ENCODE assay signal across 9 mouse cellular contexts in genomic region chr17:87976154-87976806, GRCm38 (mm10). TPM values are rescaled to one million over a fixed set of nuclear protein-coding genes. Genes with fewer than 3 reads are reported as not detected.
DNase-seq lines count a peak whose midpoint lies in the region; ATAC-seq lines count a peak whose summit lies in the region.
"Had no signal": no experiment of that assay in that cellular context is flagged by ENCODE, and none has a peak within 500 bp of the region (broad histone marks: within the 10 kb centered on the region; RNA-seq: fewer than 3 reads in every experiment).

No protein-coding gene starts in this region.

- H3K27ac ChIP-seq in lung, embryonic 16.5 days (ENCODE audit: low read length): no peak overlapping the region
- H3K27ac ChIP-seq in limb, embryonic 13.5 days: no peak overlapping the region
- H3K27ac ChIP-seq in neural tube, embryonic 15.5 days (replicated peaks): no peak overlapping the region

- H3K9me3 ChIP-seq in lung, embryonic 16.5 days (ENCODE audit: control insufficient read depth, low read length): no peaks in the 10 kb centered on the region
- H3K9me3 ChIP-seq in limb, embryonic 13.5 days: no peaks in the 10 kb centered on the region
- no peaks in the 10 kb centered on the region for H3K9me3 ChIP-seq in neural tube, embryonic 15.5 days (replicated peaks)

- no peak for DNase-seq in lung, postnatal 25 days (ENCODE audit: low spot score)
- no peak for DNase-seq in cerebellum, postnatal 4 days (ENCODE audit: low spot score in 2 of 2)
- DNase-seq in adrenal gland, adult 18-20 months (ENCODE audit: low spot score in 2 of 2): no peak
- DNase-seq in right cerebral cortex, postnatal 25 days: no peak

- H3K36me3 ChIP-seq in lung, embryonic 16.5 days (ENCODE audit: control insufficient read depth, insufficient read depth, low read length): peaks cover 8% of the 10 kb centered on the region
- H3K36me3 ChIP-seq in limb, embryonic 13.5 days: peaks cover 22% of the 10 kb centered on the region
- H3K36me3 ChIP-seq in neural tube, embryonic 15.5 days: peaks cover 8% of the 10 kb centered on the region

- H3K9ac ChIP-seq in lung, embryonic 16.5 days (ENCODE audit: low read length): peak overlapping the region; percentile 87
- H3K9ac ChIP-seq in limb, embryonic 13.5 days: peak overlapping the region; percentile 96
- H3K9ac ChIP-seq in neural tube, embryonic 15.5 days (replicated peaks): peak overlapping the region; percentile 84; the same call in 1 of the 2 replicates

- no peaks in the 10 kb centered on the region for H3K27me3 ChIP-seq in lung, embryonic 16.5 days (ENCODE audit: control insufficient read depth, insufficient read depth, low read depth, low read length)
- no peaks in the 10 kb centered on the region for H3K27me3 ChIP-seq in limb, embryonic 13.5 days
- no peaks in the 10 kb centered on the region for H3K27me3 ChIP-seq in neural tube, embryonic 15.5 days (replicated peaks)

- peak overlapping the region; percentile 73 for H3K4me3 ChIP-seq in lung, embryonic 16.5 days (ENCODE audit: low read length)
- H3K4me3 ChIP-seq in limb, embryonic 13.5 days: peak overlapping the region; percentile 99
- peak overlapping the region; percentile 99 for H3K4me3 ChIP-seq in neural tube, embryonic 15.5 days (replicated peaks)

- no peak for ATAC-seq in lung, embryonic 16.5 days (ENCODE audit: low read depth)
- ATAC-seq in erythroid progenitor cell, adult 5-6 weeks (replicated peaks; ENCODE audit: low FRiP score, poor library complexity, severe bottlenecking): peak; percentile 48; the same call in 1 of the 2 replicates
- ATAC-seq in limb, embryonic 13.5 days (ENCODE audit: low FRiP score, low read depth): no peak
- no peak for ATAC-seq in neural tube, embryonic 15.5 days (ENCODE audit: low FRiP score)

- WGBS in lung, embryonic 16.5 days: 68% methylated on average over 9 of the region's 9 CpGs
- 76% methylated on average over 9 of the region's 9 CpGs for WGBS in limb, embryonic 13.5 days
- 83% methylated on average over 9 of the region's 9 CpGs for WGBS in neural tube, embryonic 15.5 days

- H3K4me1 ChIP-seq in lung, embryonic 16.5 days (replicated peaks; ENCODE audit: control insufficient read depth, insufficient read depth, low read length): peaks cover 13% of the 10 kb centered on the region
- peaks cover 24% of the 10 kb centered on the region for H3K4me1 ChIP-seq in limb, embryonic 13.5 days
- peaks cover 19% of the 10 kb centered on the region for H3K4me1 ChIP-seq in neural tube, embryonic 15.5 days

- H3K4me2 ChIP-seq in lung, embryonic 16.5 days (ENCODE audit: low read depth, low read length): peak overlapping the region; percentile 71
- H3K4me2 ChIP-seq in limb, embryonic 13.5 days (replicated peaks): peak overlapping the region; percentile 75
- peak overlapping the region; percentile 86 for H3K4me2 ChIP-seq in neural tube, embryonic 15.5 days

RNA-seq across cellular contexts. Expression of gene Msh6, which starts 1.4 kb away (rescaled TPM):
- polyA plus RNA-seq in lung, embryonic 16.5 days (2015; fragmentation: Nextera tagmentation; extraction: Ambion mirVana): 43.2 and 44.8 TPM in 2 replicates
- 31.4 and 34.8 TPM in 2 replicates for total RNA-seq in erythroid progenitor cell, adult 5-6 weeks (2015; ENCODE audit: low replicate concordance)
- 27.9 and 31.6 TPM in 2 replicates for total RNA-seq in erythroid progenitor cell, adult 5-6 weeks (2017; ENCODE audit: low replicate concordance)
- polyA plus RNA-seq in limb, embryonic 13.5 days (2015; fragmentation: Nextera tagmentation; extraction: Ambion mirVana): 58.5 and 62.8 TPM in 2 replicates
- 25.2 and 32.9 TPM in 2 replicates for polyA plus RNA-seq in neural tube, embryonic 15.5 days (2015; fragmentation: Nextera tagmentation; extraction: Ambion mirVana)
- 10 to 100 TPM; 12.6 to 14.0 TPM for total RNA-seq in adrenal gland, adult 18-20 months (2021)

RNA-seq across cellular contexts. Expression of gene Rpl36-ps4, which starts 55.5 kb away (rescaled TPM):
- not detected in 2 replicates for polyA plus RNA-seq in lung, embryonic 16.5 days (2015; fragmentation: Nextera tagmentation; extraction: Ambion mirVana)
- total RNA-seq in erythroid progenitor cell, adult 5-6 weeks (2015; ENCODE audit: low replicate concordance): not detected in 2 replicates
- total RNA-seq in erythroid progenitor cell, adult 5-6 weeks (2017; ENCODE audit: low replicate concordance): not detected in 2 replicates
- not detected in 2 replicates for polyA plus RNA-seq in limb, embryonic 13.5 days (2015; fragmentation: Nextera tagmentation; extraction: Ambion mirVana)
- not detected in 2 replicates for polyA plus RNA-seq in neural tube, embryonic 15.5 days (2015; fragmentation: Nextera tagmentation; extraction: Ambion mirVana)
- total RNA-seq in adrenal gland, adult 18-20 months (2021): not detected
- total RNA-seq: left cerebral cortex, adult 18-20 months had no signal
